Mouse (Mus musculus) brown adipose tissue, adult 24 weeks (tissue): ENCODE data around the gene Plk5. TPM values are rescaled to one million over a fixed set of nuclear protein-coding genes. Genes with fewer than 3 reads are reported as not detected.
"Not testable (repeated sequence)": the region's sequence is repeated elsewhere in the genome, so short reads cannot be mapped to it uniquely, and the experiment has no call there.

Experiments used
- H3K27ac ChIP-seq: fragments of 200-500 bp; replicated peaks from 2 replicates; pipeline ENCODE4 v1.5.1; 2012; ENCODE audit warnings: low read depth, mild to moderate bottlenecking, low read length
- H3K4me1 ChIP-seq: fragments of 200-500 bp; 2 replicates; pipeline ENCODE4 v1.6.1; 2012; ENCODE audit warnings: low read length, mixed read lengths; ENCODE audit not compliant: control insufficient read depth, insufficient read depth, insufficient read length
- H3K4me3 ChIP-seq: fragments of 200-500 bp; 2 replicates; pipeline ENCODE4 v1.5.1; 2012; ENCODE audit warnings: low read depth, mild to moderate bottlenecking, low read length, moderate library complexity; ENCODE audit not compliant: insufficient read depth
- polyA plus RNA-seq: library from polyadenylated mRNA; stranded (reverse); fragments of >200 nt; gene quantifications from 2 replicates; pipeline ENCODE4 v1.2.4, GENCODE M21; 2012; ENCODE audit not compliant: missing spikeins, insufficient read depth, insufficient read length

Gene Plk5
- polyA plus RNA-seq, 1 experiment = not detected

GRCm38 (mm10) chr10:80343425-80343895 is 12.8 kb upstream of the Plk5 start:
- no peak overlapping the region for H3K27ac ChIP-seq
- no peaks in the 10 kb centered on the region; the same call in 1 of the 2 replicates for H3K4me1 ChIP-seq
- no peak overlapping the region for H3K4me3 ChIP-seq

GRCm38 (mm10) chr10:80344131-80344661 is 12.1 kb upstream of the Plk5 start:
- H3K4me1 ChIP-seq = no peaks in the 10 kb centered on the region; the same call in 1 of the 2 replicates
- H3K27ac ChIP-seq = no peak overlapping the region
- no peak overlapping the region for H3K4me3 ChIP-seq

- Histone ChIP-seq H3K4me3 (no peak overlapping the region), H3K27ac (no peak overlapping the region)
Observed at GRCm38 (mm10) chr10:80345122-80345521, 11.1 kb upstream of the Plk5 start.

GRCm38 (mm10) chr10:80345929-80346328 is 10.3 kb upstream of the Plk5 start:
- H3K4me3 ChIP-seq, H3K27ac ChIP-seq, H3K4me1 ChIP-seq: not testable (repeated sequence)

More at GRCm38 (mm10) chr10:80345122-80345521, 11.1 kb upstream of the Plk5 start:
- no peaks in the 10 kb centered on the region; the same call in 1 of the 2 replicates for H3K4me1 ChIP-seq

GRCm38 (mm10) chr10:80347514-80347967 is 8.7 kb upstream of the Plk5 start:
- H3K4me1 ChIP-seq = no peaks in the 10 kb centered on the region; the same call in 1 of the 2 replicates
- H3K27ac ChIP-seq = peak overlapping the region; percentile 23; the same call in 1 of the 2 replicates
- peak overlapping the region; percentile 73 for H3K4me3 ChIP-seq

GRCm38 (mm10) chr10:80348244-80348781 is 7.9 kb upstream of the Plk5 start, which contains the start of gene Adamtsl5:
Adamtsl5 (minus strand) TSS chr10:80348412.
- Histone ChIP-seq H3K4me3 (peak within 1 kb of the TSS; percentile 73), H3K27ac (peak within 1 kb of the TSS; percentile 23; the same call in 1 of the 2 replicates), H3K4me1 (no peaks in the 10 kb centered on the region; the same call in 1 of the 2 replicates)

- H3K4me3 ChIP-seq = 0 out of 2 replicates have a peak overlapping the region, but pooled peaks have one; percentile 4
- no peak overlapping the region for H3K27ac ChIP-seq
- H3K4me1 ChIP-seq = no peaks in the 10 kb centered on the region; the same call in 1 of the 2 replicates
Observed at GRCm38 (mm10) chr10:80348981-80349380, 7.3 kb upstream of the Plk5 start.

- Histone ChIP-seq H3K4me3 (no peak overlapping the region), H3K4me1 (no peaks in the 10 kb centered on the region; the same call in 1 of the 2 replicates), H3K27ac (no peak overlapping the region)
Observed at GRCm38 (mm10) chr10:80350292-80350691, 6.0 kb upstream of the Plk5 start.

- Histone ChIP-seq H3K4me1 (no peaks in the 10 kb centered on the region; the same call in 1 of the 2 replicates), H3K4me3 (no peak overlapping the region), H3K27ac (no peak overlapping the region)
Observed at GRCm38 (mm10) chr10:80351896-80352295, 4.4 kb upstream of the Plk5 start.

- H3K27ac ChIP-seq = no peak overlapping the region
- H3K4me3 ChIP-seq = no peak overlapping the region
- H3K4me1 ChIP-seq = no peaks in the 10 kb centered on the region; the same call in 1 of the 2 replicates
Observed at GRCm38 (mm10) chr10:80352727-80353126, 3.5 kb upstream of the Plk5 start.

GRCm38 (mm10) chr10:80355431-80355830 is 828 bp upstream of the Plk5 start:
- H3K27ac ChIP-seq = no peak overlapping the region
- H3K4me1 ChIP-seq = no peaks in the 10 kb centered on the region
- H3K4me3 ChIP-seq = no peak overlapping the region

- Histone ChIP-seq H3K4me3 (no peak overlapping the region), H3K27ac (no peak overlapping the region), H3K4me1 (no peaks in the 10 kb centered on the region)
Observed at GRCm38 (mm10) chr10:80356737-80357136, 478 bp downstream of the Plk5 start.

- Histone ChIP-seq H3K4me3 (no peak overlapping the region), H3K4me1 (no peaks in the 10 kb centered on the region), H3K27ac (no peak overlapping the region)
Observed at GRCm38 (mm10) chr10:80357336-80357735, 1.1 kb downstream of the Plk5 start.

GRCm38 (mm10) chr10:80357994-80358639 is 1.9 kb downstream of the Plk5 start:
- no peaks in the 10 kb centered on the region for H3K4me1 ChIP-seq
- no peak overlapping the region for H3K27ac ChIP-seq
- H3K4me3 ChIP-seq = no peak overlapping the region

GRCm38 (mm10) chr10:80363734-80364133 is 7.5 kb downstream of the Plk5 start:
- H3K4me3 ChIP-seq = no peak overlapping the region

More at GRCm38 (mm10) chr10:80363734-80364133, 7.5 kb downstream of the Plk5 start:
- H3K27ac ChIP-seq = no peak overlapping the region
- H3K4me1 ChIP-seq = no peaks in the 10 kb centered on the region
